Mouse (Mus musculus) embryonic facial prominence, embryonic 12.5 days (tissue): ENCODE measurements around the gene Rpl27. TPM values are rescaled to one million over a fixed set of nuclear protein-coding genes. Genes with fewer than 3 reads are reported as not detected.
A peak's percentile ranks its signal among the peaks of the same experiment; 100 is the strongest.
"Not testable (repeated sequence)": the region's sequence is repeated elsewhere in the genome, so short reads cannot be mapped to it uniquely, and the experiment has no call there.

Experiments
- ATAC-seq: fragments of 200-750 bp; cut with Nextera tagmentation; 2 replicates; pipeline ENCODE4 v1.8.0; 2017; ENCODE audit not compliant: insufficient number of reproducible peaks, insufficient read depth, low FRiP score, low TSS enrichment
- H3K27ac ChIP-seq: fragments of 300-500 bp; sonication (generic); 2 replicates; pipeline ENCODE4 v1.5.1; 2016; ENCODE audit warnings: mild to moderate bottlenecking
- H3K27me3 ChIP-seq: fragments of 300-500 bp; sonication (generic); 2 replicates; pipeline ENCODE4 v1.6.1; 2016; ENCODE audit warnings: mild to moderate bottlenecking, moderate library complexity
- H3K36me3 ChIP-seq: fragments of 300-500 bp; sonication (generic); 2 replicates; pipeline ENCODE4 v1.6.1; 2016; ENCODE audit warnings: mild to moderate bottlenecking
- H3K4me1 ChIP-seq: fragments of 300-500 bp; sonication (generic); 2 replicates; pipeline ENCODE4 v1.6.1; 2016
- H3K4me2 ChIP-seq: fragments of 300-500 bp; sonication (generic); replicated peaks from 2 replicates; pipeline ENCODE4 v1.6.1; 2016; ENCODE audit warnings: mild to moderate bottlenecking, moderate library complexity
- H3K4me3 ChIP-seq: fragments of 300-500 bp; sonication (generic); 2 replicates; pipeline ENCODE4 v1.5.1; 2016; ENCODE audit warnings: mild to moderate bottlenecking
- H3K9ac ChIP-seq: fragments of 300-500 bp; sonication (generic); 2 replicates; pipeline ENCODE4 v1.6.1; 2016; ENCODE audit warnings: mild to moderate bottlenecking, moderate library complexity
- H3K9me3 ChIP-seq: fragments of 300-500 bp; sonication (generic); 2 replicates; pipeline ENCODE4 v1.6.1; 2016; ENCODE audit warnings: mild to moderate bottlenecking, moderate library complexity
- WGBS: fragments of 180-500 bp; shearing (Covaris S2); methylation state at CpG from one replicate; pipeline ENCODE4 v1.1.7; 2016; 5-methylcytosine and 5-hydroxymethylcytosine counted together
- polyA plus RNA-seq: library from polyadenylated mRNA; unstranded; fragments of >200 nt; fragmentation: Nextera tagmentation; extraction: Ambion mirVana; gene quantifications from 2 replicates; pipeline ENCODE4 v1.2.1, GENCODE M21; 2016

The Rpl27 gene
- polyA plus RNA-seq, 1 experiment from 2014 or later: 361 TPM

DNA sequence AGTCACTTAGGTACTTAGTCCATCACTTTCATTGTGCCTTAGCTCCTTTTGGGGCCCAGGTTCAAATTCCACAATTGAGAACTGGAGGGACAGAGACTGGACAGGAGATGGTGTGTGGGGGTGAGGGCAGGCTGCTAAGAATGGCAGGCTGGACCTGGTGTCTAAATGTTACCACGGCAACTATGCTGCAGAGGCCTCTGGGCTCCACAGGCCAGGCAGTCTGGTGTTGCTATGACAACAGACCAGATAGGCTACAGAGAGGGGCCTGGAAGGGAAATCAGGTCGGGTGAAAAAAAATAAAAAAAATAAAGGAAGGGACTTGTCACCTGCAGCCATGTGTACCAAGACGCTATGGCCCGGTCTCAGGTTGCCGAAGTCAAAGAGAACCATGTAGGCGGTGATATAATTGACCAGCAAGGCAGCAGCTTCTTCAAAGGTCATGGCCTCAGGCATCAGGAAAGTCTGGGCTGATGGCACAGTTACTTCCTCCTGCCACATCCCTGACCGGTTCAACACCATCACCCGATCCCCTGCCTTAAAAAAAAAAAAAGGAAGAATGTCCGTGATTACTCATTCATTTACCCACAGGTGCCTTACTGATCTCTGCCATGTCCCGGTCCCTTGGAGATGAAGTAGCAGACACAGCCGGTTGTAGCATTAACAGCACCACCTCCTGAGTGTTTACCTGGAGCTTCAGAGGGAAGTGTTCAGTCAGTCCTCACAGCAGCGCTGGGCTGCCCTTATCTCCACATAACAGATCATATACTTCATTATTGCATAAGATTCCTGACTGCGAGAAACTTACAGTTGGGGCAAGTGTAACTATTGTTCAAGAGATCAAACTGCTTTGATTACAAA is 20.7 kb downstream of the Rpl27 start:
- H3K4me1 ChIP-seq: peaks cover 35% of the 10 kb centered on the region
- no peaks in the 10 kb centered on the region for H3K9me3 ChIP-seq
- 0 out of 2 replicates have a peak overlapping the region, but pooled peaks have one; percentile 0 for H3K4me2 ChIP-seq
- H3K27ac ChIP-seq: no peak overlapping the region
- ATAC-seq: no peak
- H3K4me3 ChIP-seq: no peak overlapping the region
- H3K36me3 ChIP-seq: peaks cover 21% of the 10 kb centered on the region
- no peaks in the 10 kb centered on the region for H3K27me3 ChIP-seq
- WGBS: 23% methylated on average over 13 of the region's 13 CpGs
- no peak overlapping the region for H3K9ac ChIP-seq

- peaks cover 37% of the 10 kb centered on the region for H3K4me1 ChIP-seq
Measured at GRCm38 (mm10) chr11:101464211-101465100, 22.4 kb downstream of the Rpl27 start, which contains the start of gene Rnd2. Rnd2 (plus strand) TSS chr11:101464999.

GRCm38 (mm10) chr11:101465101-101465868 is 23.2 kb downstream of the Rpl27 start:
- Histone ChIP-seq H3K27ac (peak overlapping the region; percentile 66), H3K4me2 (peak overlapping the region; percentile 94), H3K27me3 (peaks cover 4% of the 10 kb centered on the region; the same call in 1 of the 2 replicates), H3K4me3 (peak overlapping the region; percentile 73), H3K9ac (peak overlapping the region; percentile 71), H3K36me3 (peaks cover 11% of the 10 kb centered on the region), H3K4me1 (peaks cover 30% of the 10 kb centered on the region), H3K9me3 (no peaks in the 10 kb centered on the region)
- WGBS: under 1% methylated on average over 45 of the region's 51 CpGs
- peak; percentile 55; the same call in 1 of the 2 replicates for ATAC-seq

More at GRCm38 (mm10) chr11:101464211-101465100, 22.4 kb downstream of the Rpl27 start, which contains the start of gene Rnd2:
- H3K4me3 ChIP-seq: peak within 1 kb of the TSS; percentile 73
- peaks cover 20% of the 10 kb centered on the region for H3K36me3 ChIP-seq
- 5% methylated on average over 12 of the region's 12 CpGs for WGBS
- H3K27me3 ChIP-seq: no peaks in the 10 kb centered on the region
- ATAC-seq: no peak
- H3K9me3 ChIP-seq: no peaks in the 10 kb centered on the region
- peak within 1 kb of the TSS; percentile 66 for H3K27ac ChIP-seq
- H3K9ac ChIP-seq: peak within 1 kb of the TSS; percentile 71
- H3K4me2 ChIP-seq: peak within 1 kb of the TSS; percentile 94

DNA sequence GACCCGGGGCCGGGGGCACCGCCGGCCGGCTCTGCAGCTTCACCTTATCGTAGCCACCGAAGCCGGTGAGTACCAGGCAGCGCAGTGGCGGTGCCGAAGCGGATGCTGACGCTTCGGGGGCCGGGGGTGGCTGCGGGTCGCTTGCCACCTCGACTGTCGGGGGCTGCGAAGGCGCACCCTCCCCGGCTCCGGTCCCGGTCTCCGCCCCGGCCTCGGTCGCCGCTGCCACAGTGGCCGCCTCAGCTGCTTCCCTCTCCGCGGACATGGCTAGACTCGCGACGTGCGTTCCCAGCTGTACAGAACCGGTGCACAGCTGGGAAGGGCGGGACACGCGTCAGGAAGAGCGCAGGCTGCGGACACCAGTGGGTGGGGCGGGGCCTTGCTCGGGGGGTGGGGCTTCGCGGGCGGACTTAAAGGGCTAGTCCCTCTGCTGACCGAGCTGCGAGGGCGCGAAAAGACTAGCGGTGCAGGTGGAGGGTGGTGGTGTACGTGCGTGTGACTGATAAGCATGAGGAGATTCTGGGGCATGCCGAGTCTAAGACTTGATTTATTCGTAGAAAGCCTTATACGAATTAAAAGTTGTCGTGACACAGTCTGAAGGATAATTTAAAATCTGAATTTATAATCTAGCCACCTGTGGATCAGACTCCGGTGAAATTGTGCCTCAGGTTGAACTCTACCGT is 23.9 kb downstream of the Rpl27 start, which contains the start of gene Vat1:
Gene Vat1 (minus strand): TSS at position 362 of the 683 bp plus-strand sequence.
- Histone ChIP-seq H3K27me3 (peaks cover 7% of the 10 kb centered on the region; the same call in 1 of the 2 replicates), H3K9ac (peak within 1 kb of the TSS; percentile 71), H3K27ac (peak within 1 kb of the TSS; percentile 66), H3K4me2 (peak within 1 kb of the TSS; percentile 94), H3K4me1 (peaks cover 30% of the 10 kb centered on the region), H3K9me3 (no peaks in the 10 kb centered on the region), H3K4me3 (peak within 1 kb of the TSS; percentile 73), H3K36me3 (0 out of 2 replicates have a peak, but pooled peaks cover 7% of the 10 kb centered on the region)
- 2% methylated on average over 60 of the region's 60 CpGs for WGBS
- no peak for ATAC-seq

DNA sequence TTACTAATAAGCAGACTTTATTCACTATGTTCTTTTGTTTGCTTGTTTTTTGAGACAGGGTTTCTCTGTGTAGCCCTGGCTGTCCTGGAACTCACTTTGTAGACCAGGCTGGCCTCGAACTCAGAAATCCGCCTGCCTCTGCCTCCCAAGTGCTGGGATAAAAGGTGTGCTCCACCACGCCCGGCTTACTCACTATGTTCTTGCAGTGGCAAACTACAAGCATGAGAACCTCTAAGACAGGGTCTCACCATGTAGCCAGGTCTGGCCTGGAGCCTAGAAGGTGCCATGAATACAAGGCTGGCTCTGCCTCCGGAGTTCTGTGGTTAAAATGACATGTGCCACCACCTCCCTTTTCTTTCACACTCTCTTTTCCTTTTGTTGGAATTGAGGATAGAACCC is 24.5 kb downstream of the Rpl27 start:
- peaks cover 30% of the 10 kb centered on the region for H3K4me1 ChIP-seq
- not testable (repeated sequence) for H3K9ac ChIP-seq

DNA sequence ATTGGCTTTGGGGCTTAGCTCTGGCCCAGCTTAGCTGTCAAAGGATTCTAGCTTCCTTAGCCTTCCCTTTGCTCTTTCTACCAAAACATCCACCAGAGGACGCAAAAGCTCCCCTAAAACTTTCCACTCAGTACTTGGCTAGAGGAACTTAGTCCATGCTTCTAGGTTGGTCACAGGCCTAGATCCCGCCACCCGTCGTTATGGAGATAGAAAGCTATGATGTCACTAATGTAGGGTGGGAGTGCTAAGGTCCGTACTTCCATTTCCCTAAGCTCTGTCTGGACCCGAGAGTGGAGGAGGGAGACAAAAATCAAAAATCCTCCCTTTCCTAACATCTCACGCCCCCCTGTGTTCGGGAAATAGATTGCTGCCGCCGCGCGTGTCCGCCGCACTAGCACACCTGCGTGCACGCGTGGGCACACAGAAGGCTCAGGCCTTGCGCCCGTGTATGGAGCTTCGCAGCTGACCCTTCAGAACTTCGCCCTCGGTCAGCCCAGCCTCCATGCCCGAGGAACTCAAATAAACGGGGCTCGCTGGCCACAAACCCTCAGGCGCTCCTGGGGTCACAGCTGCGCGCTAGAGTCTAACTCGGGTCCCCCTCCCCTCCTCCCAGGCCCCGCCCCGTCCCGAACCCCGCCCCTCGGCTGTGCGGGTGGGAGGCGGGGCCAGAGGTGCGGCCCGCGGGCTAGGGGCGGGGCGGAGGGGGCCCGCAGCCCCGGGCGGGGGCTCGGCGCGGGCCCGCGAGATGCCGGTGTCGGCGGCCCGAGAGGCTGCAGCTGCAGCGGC is 25.6 kb downstream of the Rpl27 start:
- peak overlapping the region; percentile 94 for H3K4me2 ChIP-seq

More for the DNA sequence above, 24.5 kb downstream of the Rpl27 start:
- not testable (repeated sequence) for H3K36me3 ChIP-seq, ATAC-seq, H3K9me3 ChIP-seq, H3K27ac ChIP-seq
- peak overlapping the region; percentile 94 for H3K4me2 ChIP-seq
- WGBS: 56% methylated on average over 5 of the region's 5 CpGs
- H3K27me3 ChIP-seq: peaks cover 10% of the 10 kb centered on the region; the same call in 1 of the 2 replicates
- peak overlapping the region; percentile 73; the same call in 1 of the 2 replicates for H3K4me3 ChIP-seq

DNA sequence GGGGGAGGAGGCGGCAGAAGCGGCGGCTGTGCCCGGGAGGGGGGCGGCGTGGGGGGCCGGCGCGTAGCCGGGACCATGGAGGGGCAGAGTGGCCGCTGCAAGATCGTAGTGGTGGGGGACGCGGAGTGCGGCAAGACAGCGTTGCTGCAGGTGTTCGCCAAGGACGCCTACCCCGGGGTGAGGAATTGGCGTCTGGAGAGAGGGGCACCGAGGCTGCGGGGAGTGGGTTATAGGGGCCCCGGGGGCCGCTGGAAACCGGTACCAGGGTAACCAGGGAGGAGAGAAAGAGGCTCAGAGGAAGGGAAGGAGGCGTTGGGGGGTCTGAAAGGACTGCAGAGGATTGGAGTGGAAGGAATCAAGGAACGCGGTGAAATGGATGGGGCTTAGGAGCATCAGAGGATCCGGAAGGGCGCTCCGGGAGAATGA is 26.2 kb downstream of the Rpl27 start:
- peak overlapping the region; percentile 72 for H3K4me3 ChIP-seq
- H3K4me1 ChIP-seq: peaks cover 20% of the 10 kb centered on the region
- peak overlapping the region; percentile 73 for H3K9ac ChIP-seq
- no peaks in the 10 kb centered on the region for H3K9me3 ChIP-seq
- peak overlapping the region; percentile 94 for H3K4me2 ChIP-seq
- peaks cover 10% of the 10 kb centered on the region; the same call in 1 of the 2 replicates for H3K27me3 ChIP-seq
- H3K36me3 ChIP-seq: no peaks in the 10 kb centered on the region
- 1% methylated on average over 25 of the region's 31 CpGs for WGBS
- ATAC-seq: 0 out of 2 replicates have a peak, but pooled peaks have one; percentile 11
- peak overlapping the region; percentile 63 for H3K27ac ChIP-seq

More for the DNA sequence above, 25.6 kb downstream of the Rpl27 start:
- H3K27me3 ChIP-seq: peaks cover 10% of the 10 kb centered on the region; the same call in 1 of the 2 replicates
- no peaks in the 10 kb centered on the region for H3K9me3 ChIP-seq
- WGBS: under 1% methylated on average over 35 of the region's 54 CpGs
- ATAC-seq: peak; percentile 47; the same call in 1 of the 2 replicates
- H3K36me3 ChIP-seq: no peaks in the 10 kb centered on the region
- peak overlapping the region; percentile 63 for H3K27ac ChIP-seq
- peak overlapping the region; percentile 72 for H3K4me3 ChIP-seq
- peak overlapping the region; percentile 73 for H3K9ac ChIP-seq
- H3K4me1 ChIP-seq: peaks cover 25% of the 10 kb centered on the region

DNA sequence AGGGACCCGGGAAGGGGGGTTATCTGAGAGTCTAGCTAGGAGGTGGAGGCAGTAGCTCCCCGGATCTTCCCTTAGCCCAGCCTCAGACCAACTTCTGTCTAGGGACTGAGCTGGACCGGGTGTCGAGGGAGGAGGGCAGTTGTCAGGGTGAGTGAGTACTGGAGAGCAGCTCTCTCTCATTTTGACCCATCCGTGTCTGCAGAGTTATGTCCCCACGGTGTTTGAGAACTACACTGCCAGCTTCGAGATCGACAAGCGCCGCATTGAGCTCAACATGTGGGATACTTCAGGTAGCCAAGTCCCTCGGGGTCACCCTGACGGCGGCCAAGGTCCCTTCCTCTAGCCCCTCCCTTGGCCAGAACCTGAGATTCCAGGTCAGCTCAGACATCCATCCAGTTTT is 26.6 kb downstream of the Rpl27 start:
- no peak for ATAC-seq
- Histone ChIP-seq H3K36me3 (no peaks in the 10 kb centered on the region), H3K27me3 (peaks cover 10% of the 10 kb centered on the region; the same call in 1 of the 2 replicates), H3K27ac (no peak overlapping the region), H3K9me3 (no peaks in the 10 kb centered on the region), H3K4me3 (peak overlapping the region; percentile 72), H3K4me1 (peaks cover 17% of the 10 kb centered on the region), H3K4me2 (peak overlapping the region; percentile 94), H3K9ac (peak overlapping the region; percentile 73)
- WGBS: 3% methylated on average over 13 of the region's 13 CpGs

DNA sequence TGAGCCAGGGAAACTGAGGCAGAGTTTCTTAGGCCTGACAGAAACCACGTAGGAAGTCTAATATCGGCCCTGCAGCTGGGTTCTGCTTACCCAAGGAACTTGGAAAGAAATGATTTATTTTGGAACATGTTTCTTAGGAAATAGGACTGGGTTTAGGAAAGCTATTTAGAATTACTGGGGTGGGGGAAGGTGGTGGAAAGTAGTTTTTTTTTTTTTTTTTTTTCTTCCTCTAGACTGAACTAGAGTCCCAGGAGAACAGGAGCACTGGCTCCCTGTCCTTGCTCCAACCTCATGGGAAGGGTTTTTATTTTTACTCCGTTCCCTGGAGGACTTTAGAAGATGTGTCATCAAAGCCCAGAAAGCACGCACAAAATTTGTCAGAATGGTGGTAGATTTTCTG is 27.1 kb downstream of the Rpl27 start:
- no peaks in the 10 kb centered on the region for H3K9me3 ChIP-seq
- peak overlapping the region; percentile 72; the same call in 1 of the 2 replicates for H3K4me3 ChIP-seq
- H3K36me3 ChIP-seq: no peaks in the 10 kb centered on the region
- 67% methylated on average over 4 of the region's 4 CpGs for WGBS
- H3K4me1 ChIP-seq: peaks cover 13% of the 10 kb centered on the region
- H3K9ac ChIP-seq: no peak overlapping the region
- peak overlapping the region; percentile 94 for H3K4me2 ChIP-seq
- ATAC-seq: no peak
- no peak overlapping the region for H3K27ac ChIP-seq
- H3K27me3 ChIP-seq: peaks cover 10% of the 10 kb centered on the region; the same call in 1 of the 2 replicates
